Mouse (Mus musculus) left cerebral cortex, adult 11 months (tissue): ENCODE results near the gene Rpl18.
A peak's percentile ranks its signal among the peaks of the same experiment; 100 is the strongest.

Source experiments
- DNase-seq: peaks from one replicate; pipeline ENCODE4 v3.0.0; 2022; ENCODE audit warnings: low spot score

Rpl18 gene

DNA sequence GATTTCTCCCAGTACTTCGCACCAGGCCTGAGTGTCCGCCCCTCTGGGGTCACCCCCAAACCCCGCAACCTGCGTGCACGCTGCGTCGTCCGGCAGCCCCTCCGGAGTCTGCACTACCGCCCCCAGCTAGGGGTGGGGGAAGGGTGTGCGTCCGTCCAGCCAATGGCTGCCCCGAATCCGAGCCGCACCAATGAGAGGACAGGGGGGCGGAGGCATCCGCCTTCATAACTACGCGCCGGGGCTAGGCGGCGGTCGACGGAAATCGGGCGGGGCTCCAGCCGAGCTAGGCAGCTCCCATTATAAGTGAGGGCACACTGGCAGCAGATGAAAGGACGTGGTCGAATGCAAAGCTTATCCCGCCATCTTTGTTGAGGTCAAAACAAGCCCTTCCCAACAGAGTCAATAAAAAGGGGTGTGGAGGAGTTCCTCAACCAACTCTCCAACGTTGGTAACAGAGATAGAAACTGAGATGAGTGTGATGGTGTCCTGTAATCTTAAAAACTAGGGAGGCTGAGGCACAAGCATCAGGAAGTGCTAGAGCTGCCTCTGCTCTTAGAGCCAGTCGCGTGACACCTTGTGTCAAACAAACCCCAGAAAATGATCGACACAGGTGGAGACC lies at the start of gene Rpl18:
TSS of gene Rpl18 (plus strand) at position 368 of the 619 bp plus-strand sequence.
- DNase-seq, result peak; percentile 97

DNA sequence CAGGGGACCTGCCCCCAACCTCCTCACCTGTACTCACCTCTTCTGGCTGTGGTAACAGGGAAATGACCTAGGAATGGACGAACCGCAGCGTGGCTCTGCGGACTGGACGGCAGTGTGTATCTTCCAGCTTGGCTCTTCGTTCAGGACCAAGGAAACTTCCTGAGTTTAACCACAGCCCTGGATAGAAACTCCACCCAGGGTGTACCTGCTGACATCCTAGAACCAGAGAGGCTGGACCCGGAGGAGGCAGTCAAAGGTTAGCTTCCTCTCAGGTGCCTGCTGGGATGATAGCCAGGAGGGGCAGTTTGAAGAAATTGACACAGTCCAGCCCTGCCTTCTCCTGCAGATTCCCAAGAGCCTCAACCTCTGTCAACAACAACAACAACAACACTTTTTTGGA lies 49.1 kb upstream of the Rpl18 start, which contains the start of gene Fut2:
TSS of gene Fut2 (minus strand) at position 234 of the 400 bp plus-strand sequence.
- DNase-seq, result no peak

DNA sequence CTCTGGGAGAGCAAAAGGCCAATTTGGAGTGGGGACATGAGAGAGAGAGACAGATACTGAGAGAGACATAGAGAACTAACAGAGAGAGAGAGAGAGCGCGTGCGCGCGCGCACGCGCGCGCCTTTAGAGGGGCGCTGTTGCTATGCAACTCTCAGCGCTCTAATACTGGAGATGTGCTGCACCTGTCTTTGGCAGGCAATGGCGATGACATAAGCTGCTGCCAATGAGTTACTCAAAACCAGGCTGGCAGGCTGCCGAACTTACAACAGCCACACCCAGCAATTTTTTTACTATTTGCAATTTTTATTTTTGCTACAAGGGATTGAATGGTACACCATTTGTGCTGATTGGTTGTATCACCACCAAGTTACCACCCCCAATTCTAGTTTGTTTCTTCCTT lies 47.5 kb upstream of the Rpl18 start:
- DNase-seq, result no peak

DNA sequence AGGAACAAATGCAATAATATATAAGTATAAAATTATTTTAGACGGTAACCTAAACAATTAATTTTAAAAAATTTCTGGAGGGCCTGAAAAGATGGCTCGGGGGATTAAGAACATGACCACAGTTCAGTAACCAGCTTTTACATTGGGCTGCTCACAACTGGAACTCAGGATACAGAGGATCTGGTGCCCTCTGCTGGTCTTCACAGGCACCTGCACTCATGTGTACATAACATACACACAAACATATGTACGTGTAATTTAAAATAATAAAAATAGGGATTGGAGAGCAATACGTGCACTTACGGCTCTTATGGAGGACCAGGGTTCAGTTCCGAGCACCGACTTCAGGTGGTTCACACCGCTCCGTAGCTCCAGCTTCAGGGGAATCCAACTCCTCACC lies 46.3 kb upstream of the Rpl18 start:
- DNase-seq, result no peak

DNA sequence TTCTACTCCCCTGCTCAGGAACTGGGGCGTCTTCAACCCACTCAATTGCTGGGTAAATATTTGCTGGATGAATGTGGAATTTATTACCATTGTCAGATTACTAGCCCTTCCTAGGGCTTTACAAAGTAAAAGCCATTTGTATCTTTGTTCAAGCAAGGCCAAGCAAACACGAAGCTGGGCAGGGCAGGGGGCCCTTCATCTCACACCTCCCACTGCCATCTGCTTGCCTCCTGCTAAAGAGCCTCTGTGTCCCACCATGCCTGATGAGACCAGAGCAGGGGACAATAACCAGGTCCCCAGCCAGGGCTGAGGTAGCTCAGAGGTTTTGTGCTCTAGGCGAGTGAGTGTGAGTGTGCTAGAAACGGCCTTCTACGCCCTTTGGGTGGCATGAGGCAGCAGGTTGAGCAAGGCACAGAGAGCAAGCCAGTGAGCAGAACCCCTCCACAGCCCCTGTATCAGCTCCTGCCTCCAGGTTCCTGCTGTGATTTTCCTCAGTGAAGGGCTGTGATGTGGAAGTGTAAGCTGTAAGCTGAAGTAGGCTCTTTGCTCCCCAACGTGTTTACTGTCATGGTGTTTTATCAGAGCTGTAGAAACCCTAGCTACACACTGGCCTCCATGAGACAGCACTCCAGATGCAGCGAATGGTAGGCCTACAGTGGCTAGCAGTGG lies 37.5 kb upstream of the Rpl18 start:
- DNase-seq, result no peak

DNA sequence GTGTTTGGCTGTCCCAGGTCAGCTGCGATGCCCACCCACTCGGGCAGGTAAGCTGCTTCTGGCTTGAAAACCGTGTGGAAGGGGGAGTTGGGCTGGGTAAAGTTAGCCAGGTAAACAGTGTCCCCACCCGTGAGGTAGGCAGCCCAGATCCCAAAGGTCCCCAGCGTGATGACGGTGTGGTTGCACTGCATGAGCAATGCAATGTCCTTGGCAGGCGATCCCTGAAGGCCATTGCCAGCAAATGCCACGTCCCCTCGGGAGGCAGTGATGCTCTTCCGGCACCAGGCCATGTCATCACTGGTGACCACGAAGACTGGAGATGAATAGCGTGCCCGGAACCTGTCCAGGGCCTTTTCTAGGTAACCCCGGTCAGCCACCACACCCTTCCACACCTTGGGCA lies 36.7 kb upstream of the Rpl18 start:
- no peak for DNase-seq

DNA sequence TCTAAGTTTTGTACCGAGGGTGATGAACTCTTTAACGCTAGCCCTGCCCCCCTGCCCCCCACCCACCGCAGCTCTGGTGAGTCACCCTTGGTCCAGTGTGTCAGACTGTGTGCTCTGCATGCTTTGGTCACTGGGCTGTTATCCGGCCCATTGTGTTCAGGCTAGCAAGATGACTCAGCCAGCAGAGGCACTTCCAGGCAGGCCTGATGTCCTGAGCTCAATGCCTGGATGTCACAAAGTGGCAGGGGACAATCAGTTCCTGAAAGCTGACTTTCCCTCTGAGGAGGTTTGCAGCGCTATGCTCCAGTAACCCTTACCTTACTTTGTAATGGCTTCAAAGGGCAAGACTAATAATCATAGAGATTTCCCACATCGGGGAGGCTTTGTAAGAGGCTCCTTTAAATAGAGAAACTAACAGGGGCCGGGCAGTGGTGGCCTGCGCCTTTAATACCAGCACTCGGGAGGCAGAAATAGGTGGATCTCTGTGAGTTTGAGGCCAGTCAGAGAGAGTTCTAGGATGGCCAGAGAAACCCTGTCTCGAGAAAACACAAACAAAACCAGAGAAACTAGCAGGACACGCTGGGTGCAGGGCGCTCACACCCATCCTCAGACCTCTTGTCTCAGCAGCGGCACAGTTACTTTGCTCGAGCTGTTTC lies 35.2 kb upstream of the Rpl18 start:
- DNase-seq, result no peak

DNA sequence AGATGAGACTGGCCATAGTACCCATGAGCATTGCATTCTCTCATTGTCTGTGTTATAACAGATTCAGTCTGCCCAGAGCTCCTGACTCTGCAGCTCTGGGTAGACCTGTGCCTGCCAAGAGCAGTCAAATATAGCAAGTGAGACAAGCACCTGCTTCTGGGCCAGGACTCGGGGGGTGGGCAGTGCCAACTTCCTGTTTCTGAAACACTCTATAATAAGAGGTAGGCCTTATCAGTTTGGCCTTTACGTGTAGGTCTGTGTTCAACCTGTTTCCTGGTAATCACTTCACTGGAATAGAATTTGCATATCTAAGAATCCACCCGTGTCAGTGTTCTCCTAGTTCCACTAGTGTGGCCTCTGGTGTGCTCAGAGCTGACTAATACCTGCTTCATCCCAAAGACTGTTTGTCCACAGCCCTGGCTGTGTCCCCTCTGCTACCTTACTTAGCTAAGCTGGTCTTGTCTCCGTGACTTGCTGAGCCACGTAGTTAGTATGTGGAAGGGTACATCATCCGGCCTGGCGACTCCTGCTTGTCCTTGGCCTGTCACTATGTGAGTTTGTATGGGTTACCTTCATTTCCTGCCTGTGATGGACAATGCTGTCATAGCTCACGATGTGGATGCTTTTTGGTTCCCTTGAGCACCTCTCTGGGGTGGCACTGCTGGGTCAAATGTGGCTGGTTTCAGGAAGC lies 34.1 kb upstream of the Rpl18 start:
- DNase-seq, result no peak

DNA sequence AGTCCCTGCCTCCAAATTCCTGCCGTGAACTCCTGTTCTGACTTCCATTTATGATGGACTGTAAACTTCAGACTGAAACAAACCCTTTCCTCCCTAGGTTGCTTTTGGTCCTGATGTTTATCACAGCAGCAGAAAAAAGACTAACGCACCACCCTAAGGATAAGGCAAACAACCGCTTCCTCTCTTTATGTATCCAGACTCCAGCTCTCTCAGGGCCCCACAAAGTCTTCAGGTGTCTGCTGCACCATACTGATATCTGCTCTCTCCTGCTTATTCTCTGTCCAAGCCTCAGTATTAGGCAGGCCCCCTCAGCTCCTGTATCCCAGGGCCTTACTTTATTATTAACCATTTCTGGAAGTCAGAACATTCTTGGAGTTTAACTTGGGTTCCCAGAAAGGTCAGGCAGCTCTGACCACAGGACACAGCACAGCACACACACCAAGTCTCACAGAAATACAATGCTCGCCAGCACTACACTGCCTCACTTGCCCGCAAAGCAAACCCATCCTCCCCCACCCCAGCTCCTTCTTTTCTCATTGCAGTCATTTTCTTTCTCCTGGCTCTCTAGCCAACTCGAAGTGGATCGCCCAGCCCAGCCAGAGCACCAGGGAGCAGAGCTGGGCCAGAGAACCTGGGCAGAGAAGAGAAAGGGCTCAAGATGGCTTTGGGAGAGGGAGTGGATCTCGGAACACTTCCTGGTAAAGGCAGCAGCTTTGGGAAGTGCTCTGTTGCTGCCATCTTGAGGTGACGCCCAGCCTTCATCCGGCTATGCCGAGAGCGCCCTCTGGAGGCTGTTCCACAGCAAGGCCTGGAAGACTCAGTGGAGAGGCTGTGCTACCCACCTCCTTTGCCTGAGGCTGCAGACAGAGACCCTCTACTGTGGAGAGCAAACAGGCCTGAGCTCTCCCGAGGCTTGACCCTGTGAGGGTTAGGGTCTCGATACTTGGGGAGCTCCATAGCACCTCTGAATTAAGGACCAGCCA lies 32.8 kb upstream of the Rpl18 start:
- DNase-seq, result peak; percentile 81

DNA sequence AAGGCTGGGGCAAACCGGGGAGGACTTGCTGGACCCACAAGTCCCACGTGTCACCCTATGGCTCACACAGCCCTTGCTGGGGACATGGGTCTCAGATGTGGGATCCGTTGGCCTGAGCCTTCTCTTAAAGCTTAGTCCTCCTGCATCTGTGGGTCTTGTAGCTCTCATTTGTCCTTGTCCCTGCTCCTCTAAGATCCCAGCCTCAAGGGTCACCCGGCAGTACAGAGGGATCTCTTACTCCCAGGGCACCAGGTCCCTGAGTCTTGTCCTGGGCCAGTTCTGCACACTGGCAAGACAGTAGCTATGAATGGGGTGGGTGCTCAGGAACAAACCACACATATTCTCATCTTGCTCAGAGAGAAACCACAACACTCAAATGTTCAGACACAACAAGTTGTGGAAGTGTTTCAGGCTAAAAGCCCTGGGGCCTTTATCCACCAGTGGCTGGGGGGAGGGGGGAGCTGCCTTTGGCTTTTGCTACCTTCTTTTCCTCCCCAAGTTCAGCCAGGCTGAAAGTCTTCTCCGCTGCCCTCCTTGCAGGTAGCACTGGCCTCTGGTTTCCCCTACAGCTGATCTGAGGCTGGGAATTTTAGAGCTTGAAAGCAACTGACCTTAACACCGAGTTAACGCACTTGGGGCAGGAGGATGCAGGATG lies 31.7 kb upstream of the Rpl18 start, which contains the start of gene Ntn5:
TSS of gene Ntn5 (plus strand) at position 627 of the 655 bp plus-strand sequence.
- no peak for DNase-seq

DNA sequence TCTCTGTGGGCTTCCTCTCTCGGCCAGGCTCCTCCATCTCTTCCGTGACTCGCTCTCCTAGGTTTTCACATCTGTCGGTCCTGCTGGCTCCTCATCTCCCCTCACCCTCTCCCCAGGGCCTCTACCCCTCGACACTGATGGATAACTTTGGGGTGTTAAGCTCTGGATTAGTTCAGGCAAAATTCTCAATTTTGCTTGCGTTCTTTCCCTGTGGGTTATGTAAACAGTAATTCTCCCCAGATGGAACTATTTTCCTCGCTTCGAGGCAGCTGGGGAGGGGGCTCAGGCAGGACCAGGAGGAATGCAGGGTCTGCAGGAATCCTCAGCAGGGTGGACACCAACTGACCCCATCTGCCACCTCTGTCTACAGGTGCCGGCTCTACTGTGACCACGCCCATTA lies 29.4 kb upstream of the Rpl18 start:
- no peak for DNase-seq

DNA sequence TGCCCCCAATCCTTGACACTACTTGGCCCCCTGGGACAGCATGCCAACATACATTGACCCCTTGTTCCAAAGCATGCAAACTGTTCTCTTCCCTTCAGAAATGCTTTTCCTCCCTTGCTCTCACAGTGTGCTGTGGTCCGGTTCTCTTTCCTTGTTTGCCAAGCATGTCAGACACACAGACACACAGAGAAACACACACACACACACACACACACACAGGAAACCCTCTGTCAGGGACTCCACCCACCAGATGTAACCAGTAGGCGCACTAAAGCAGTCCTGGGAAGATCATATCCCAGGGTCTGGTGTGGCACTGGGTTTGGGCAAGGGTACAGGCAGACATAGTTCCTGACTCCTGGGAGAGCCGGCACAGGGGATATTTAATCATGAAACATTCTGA lies 28.4 kb upstream of the Rpl18 start:
- no peak for DNase-seq

DNA sequence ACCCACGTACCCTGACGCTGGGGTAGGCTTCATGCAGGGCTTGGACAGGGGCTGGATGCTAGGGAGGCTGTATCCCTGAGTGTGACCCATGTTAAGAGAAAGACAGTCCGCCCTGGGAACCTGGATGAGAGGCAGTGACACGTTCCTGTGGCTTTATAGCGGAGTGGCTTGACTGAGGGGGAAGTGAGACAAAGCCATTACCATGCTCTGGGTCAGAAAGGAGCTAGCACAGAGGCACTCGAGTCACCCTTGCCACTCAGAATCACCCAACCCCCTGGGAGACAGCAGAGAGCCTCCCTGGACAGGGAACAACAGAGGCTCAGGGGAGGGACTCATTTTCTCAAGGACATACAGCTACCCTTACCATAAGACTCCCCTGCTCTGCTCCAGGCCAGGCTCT lies 26.2 kb upstream of the Rpl18 start:
- DNase-seq, result no peak

DNA sequence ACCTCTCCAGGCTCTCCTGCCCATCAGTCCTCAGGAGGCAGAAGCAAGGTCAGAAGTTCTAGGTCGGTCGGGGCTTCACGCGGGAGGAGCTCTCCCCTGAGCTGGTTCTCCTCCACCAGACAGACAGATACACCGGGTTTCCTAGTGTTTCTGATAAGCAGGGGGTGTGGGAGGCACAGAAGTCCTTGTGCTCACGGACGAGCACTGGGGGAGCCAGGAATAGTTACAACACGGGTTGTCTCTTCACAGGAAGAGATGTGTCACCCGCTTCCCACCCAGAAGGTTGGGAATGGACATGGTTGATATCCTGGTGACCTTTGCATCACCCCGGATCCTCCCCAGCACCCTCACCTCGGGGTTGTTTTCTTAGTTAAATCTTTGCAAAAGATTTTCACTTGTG lies 25.5 kb upstream of the Rpl18 start:
- no peak for DNase-seq

DNA sequence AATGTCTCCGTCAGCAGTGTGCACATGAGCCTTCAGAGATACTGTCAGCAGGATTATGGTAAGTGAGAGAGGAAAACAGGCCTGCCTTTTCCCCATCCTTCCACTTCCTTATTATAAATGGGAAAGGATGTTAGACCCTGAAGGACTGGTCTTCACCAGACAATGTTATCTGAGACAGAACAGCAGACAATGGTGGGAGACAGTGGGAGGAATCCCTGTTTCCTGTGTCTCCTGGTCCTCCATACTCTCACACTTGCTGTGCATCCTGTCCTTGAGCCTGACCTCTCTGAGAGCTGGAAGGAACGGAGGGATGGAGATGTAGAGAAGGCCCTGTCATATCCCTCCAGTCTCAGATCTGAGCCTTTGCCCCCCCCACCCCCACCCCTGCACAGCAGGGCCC lies 22.9 kb upstream of the Rpl18 start:
- no peak for DNase-seq

DNA sequence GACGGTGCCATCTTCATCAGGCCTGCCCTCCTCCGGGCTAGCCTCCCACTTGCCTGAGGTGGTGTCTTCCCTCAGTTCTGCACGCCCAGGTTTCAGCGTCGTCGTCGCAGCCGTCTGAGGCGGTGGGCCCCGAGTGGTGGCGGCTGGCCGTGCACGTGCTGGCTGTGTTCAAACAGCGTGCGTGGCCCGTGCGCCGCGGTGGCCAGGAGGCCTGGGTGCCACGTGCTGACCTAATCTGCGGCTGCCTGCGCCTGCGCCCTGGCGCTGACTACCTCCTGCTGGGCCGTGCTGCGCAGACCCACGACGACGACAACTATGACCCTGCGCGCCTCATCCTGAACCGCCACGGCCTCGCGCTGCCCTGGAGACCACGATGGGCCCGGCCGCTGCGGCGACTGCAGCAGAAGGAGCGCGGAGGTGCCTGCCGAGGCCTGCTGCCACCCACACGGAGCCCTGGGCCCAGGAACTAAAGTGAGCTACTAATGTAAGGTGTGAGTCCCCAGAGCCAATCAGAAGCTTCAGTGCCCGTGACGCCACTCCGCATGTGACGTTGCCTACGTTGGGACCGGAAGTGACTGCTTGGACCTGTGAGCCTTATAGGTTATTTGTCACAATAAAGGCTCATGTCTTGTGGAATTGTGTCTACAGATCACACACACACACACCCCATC lies 21.2 kb upstream of the Rpl18 start, which contains the start of gene Sec1:
TSS of gene Sec1 (minus strand) at position 482 of the 671 bp plus-strand sequence.
- DNase-seq, result no peak

DNA sequence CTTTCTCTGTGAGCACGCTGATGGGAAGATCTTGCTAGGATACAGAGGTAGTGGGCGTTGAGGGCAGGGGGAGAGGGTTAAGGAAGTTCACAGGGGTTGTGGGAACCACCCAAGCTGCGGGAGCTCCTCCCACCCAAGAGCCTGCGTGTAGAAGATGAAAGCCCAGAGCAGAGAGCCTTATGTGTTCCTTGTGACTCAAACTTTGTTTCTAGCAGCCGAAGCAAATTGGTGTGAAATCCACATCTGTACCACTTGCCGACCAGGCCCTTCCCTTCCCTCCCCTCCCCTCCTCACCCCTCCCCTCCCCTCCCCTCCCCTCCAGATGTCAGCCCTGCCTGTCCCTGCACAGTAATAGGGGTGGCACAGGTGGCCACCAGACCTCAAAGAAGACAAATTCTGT lies 20.2 kb upstream of the Rpl18 start:
- DNase-seq, result no peak

DNA sequence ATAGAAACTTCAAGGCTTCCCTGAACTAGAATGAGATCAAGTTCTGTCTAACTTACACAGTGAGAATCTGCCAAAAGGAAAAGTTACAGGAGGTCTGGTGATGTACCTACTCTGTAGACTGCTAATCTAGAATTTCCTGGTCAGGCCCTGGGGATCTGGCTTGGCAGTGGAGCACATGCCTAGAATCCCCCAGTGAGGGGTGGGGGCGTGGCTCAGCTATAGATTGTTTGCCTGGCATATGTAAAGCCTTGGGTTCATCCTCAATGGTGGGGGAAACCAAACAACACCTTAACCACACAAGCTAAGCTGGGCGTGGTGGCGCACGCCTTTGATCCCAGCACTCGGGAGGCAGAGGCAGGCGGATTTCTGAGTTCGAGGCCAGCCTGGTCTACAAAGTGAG lies 17.4 kb upstream of the Rpl18 start:
- DNase-seq, result no peak

DNA sequence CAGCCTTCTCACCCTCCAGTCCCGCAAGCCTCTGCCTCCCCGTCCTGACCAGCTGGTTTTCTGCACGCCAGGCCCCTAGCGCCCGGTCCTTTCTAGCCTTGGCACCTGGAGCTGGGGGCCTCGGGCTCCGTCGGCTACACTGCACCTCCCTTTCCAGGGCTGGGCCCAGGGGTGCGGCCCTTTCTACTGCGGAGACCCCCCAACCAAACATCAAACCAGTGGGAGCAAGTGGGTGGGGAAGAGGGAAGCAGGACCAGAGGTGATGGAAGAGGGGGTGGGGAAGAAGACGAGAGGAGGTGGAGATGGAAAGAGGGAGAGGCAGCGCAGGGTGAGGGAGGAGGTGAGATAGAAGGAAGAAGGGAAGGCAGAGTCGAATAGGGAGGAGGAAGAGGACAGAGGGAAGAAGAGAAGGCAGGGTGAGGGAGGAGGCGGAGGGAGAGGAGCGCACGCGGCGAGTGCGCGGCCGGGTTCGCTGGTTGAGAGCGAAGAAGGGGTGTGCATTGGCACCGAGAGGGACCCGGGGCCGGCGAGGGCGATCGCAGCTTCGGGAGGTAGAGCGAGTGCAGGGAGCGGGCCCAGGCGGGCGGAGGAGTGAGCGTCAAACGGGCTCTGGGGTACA lies 15.6 kb upstream of the Rpl18 start, which contains the start of gene Car11:
TSS of gene Car11 (plus strand) at position 321 of the 619 bp plus-strand sequence.
- no peak for DNase-seq
